Mouse (Mus musculus): ENCODE results near the gene Chmp4b. TPM values are rescaled to one million over a fixed set of nuclear protein-coding genes. Genes with fewer than 3 reads are reported as not detected.

The Chmp4b gene
- polyA plus RNA-seq, 1 experiment: 116 TPM

DNA sequence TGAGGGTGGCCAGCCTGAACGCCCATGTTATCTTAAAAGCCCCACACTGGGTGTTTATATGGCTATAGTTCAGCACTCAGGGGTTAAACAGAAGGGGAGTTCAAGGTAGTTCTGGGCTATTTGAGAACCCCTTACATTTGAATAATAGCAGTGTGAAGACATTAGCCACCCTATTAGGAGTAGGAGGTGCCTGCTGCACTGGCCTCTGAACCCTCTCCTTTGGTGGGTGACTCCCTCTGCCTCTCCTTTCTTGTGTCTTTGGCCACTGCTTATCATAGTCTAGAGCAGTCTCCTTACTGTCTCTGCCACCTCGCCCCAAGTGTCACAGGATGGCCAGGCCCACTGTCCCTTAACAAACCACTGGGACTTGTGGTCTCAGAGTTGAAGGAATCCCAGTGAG lies 28.8 kb downstream of the Chmp4b start:
- Histone ChIP-seq H3K9me3 (replicated peaks; ENCODE audit: control insufficient read depth, insufficient read depth, low read length, poor library complexity, severe bottlenecking) (no peaks in the 10 kb centered on the region), H3K9ac (ENCODE audit: low read depth, poor library complexity, severe bottlenecking) (no peak overlapping the region), H3K4me3 (ENCODE audit: low read depth, low read length) (no peak overlapping the region), H3K36me3 (ENCODE audit: control insufficient read depth, insufficient read depth, low read length, poor library complexity, severe bottlenecking) (no peaks in the 10 kb centered on the region), H3K4me1 (ENCODE audit: control insufficient read depth, insufficient read depth, low read length) (peaks cover 4% of the 10 kb centered on the region), H3K27ac (ENCODE audit: insufficient read depth, low read length) (no peak overlapping the region), H3K27me3 (ENCODE audit: control insufficient read depth, insufficient read depth, low read length, poor library complexity, severe bottlenecking) (no peaks in the 10 kb centered on the region)
- TF ChIP-seq CTCF (IDR thresholded peaks at IDR 0.05; ENCODE audit: low read depth, low read length) (no peak), EP300 (IDR thresholded peaks at IDR 0.05; ENCODE audit: insufficient read depth, low read depth, low read length) (no peak), POLR2A (IDR thresholded peaks at IDR 0.05; ENCODE audit: insufficient read depth, low read length) (no peak)

DNA sequence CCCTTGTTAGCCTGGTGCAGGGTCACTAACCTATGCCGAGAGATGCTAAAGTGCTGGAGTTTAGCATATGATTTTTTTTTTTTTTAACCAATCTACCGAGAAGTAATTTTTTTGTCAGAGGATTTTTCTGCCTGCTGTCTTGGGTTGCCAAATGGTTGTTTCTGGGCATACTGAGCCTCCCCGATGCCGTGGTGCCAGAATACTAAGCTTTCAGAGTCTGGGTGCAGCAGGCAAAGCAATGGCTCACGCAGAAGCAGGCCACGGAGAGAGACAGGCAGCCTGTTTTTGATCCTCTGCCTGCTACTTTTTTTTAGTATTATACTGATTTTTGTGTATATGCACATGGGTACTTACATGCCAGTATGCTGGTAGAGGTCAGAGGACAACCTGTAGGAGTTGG lies 29.4 kb downstream of the Chmp4b start:
- Histone ChIP-seq H3K9ac (ENCODE audit: low read depth, poor library complexity, severe bottlenecking) (no peak overlapping the region), H3K9me3 (replicated peaks; ENCODE audit: control insufficient read depth, insufficient read depth, low read length, poor library complexity, severe bottlenecking) (no peaks in the 10 kb centered on the region), H3K4me1 (ENCODE audit: control insufficient read depth, insufficient read depth, low read length) (peaks cover 4% of the 10 kb centered on the region), H3K27me3 (ENCODE audit: control insufficient read depth, insufficient read depth, low read length, poor library complexity, severe bottlenecking) (no peaks in the 10 kb centered on the region), H3K4me3 (ENCODE audit: low read depth, low read length) (no peak overlapping the region), H3K36me3 (ENCODE audit: control insufficient read depth, insufficient read depth, low read length, poor library complexity, severe bottlenecking) (no peaks in the 10 kb centered on the region), H3K27ac (ENCODE audit: insufficient read depth, low read length) (no peak overlapping the region)
- TF ChIP-seq POLR2A (IDR thresholded peaks at IDR 0.05; ENCODE audit: insufficient read depth, low read length) (no peak), EP300 (IDR thresholded peaks at IDR 0.05; ENCODE audit: insufficient read depth, low read depth, low read length) (no peak), CTCF (IDR thresholded peaks at IDR 0.05; ENCODE audit: low read depth, low read length) (no peak)

DNA sequence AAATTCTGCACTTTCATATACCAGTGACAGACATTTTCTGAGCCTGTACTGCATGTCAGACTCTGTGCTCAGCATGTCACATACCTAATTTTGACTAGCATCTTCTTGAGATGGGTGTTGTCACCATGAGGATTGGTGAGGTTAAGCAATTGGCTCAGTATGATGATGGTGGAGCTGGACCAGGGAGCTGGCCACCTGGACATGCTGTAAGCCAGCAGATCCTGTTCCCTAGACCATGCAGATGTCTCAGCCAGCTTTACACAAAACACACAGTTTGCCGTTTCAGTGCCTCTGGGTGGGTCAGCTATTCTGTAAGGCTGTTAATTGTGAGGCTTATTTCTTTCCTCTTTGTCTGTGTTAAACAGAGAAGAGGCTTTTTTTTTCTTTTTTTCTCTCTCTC lies 31.2 kb downstream of the Chmp4b start:
- Histone ChIP-seq H3K27ac (ENCODE audit: insufficient read depth, low read length) (no peak overlapping the region), H3K9me3 (replicated peaks; ENCODE audit: control insufficient read depth, insufficient read depth, low read length, poor library complexity, severe bottlenecking) (no peaks in the 10 kb centered on the region), H3K9ac (ENCODE audit: low read depth, poor library complexity, severe bottlenecking) (no peak overlapping the region), H3K27me3 (ENCODE audit: control insufficient read depth, insufficient read depth, low read length, poor library complexity, severe bottlenecking) (no peaks in the 10 kb centered on the region), H3K4me1 (ENCODE audit: control insufficient read depth, insufficient read depth, low read length) (peaks cover 4% of the 10 kb centered on the region), H3K36me3 (ENCODE audit: control insufficient read depth, insufficient read depth, low read length, poor library complexity, severe bottlenecking) (no peaks in the 10 kb centered on the region), H3K4me3 (ENCODE audit: low read depth, low read length) (no peak overlapping the region)
- TF ChIP-seq CTCF (IDR thresholded peaks at IDR 0.05; ENCODE audit: low read depth, low read length) (no peak), EP300 (IDR thresholded peaks at IDR 0.05; ENCODE audit: insufficient read depth, low read depth, low read length) (no peak), POLR2A (IDR thresholded peaks at IDR 0.05; ENCODE audit: insufficient read depth, low read length) (no peak)

DNA sequence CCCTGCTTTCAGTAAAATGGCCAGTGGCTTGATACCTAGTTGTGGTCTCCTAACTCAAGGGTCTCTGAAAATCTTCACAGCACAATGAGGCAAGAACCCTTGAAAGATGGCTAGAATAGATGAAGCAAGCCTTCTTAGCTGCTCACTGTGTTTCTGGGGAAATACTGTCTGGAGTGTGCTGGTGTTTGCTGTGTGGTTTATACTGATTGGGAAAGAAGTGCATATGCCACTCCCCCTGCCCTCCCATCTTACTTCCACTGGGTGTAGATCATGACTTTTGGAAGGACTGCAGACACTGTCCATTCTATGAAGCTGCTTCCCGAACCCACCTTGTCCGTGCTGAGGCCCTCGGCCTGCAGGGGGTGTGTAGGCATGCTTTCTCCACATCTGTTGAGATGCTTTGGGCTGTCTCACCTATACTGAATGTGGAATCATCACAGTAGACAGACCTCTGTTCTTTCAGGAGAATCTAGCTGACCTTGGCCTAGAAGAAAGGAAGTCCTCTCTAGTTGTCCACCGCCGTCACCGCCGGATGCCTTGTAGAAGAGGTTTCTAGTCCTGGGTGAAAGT lies 33.5 kb downstream of the Chmp4b start:
- Histone ChIP-seq H3K27me3 (ENCODE audit: control insufficient read depth, insufficient read depth, low read length, poor library complexity, severe bottlenecking) (no peaks in the 10 kb centered on the region), H3K9ac (ENCODE audit: low read depth, poor library complexity, severe bottlenecking) (no peak overlapping the region), H3K36me3 (ENCODE audit: control insufficient read depth, insufficient read depth, low read length, poor library complexity, severe bottlenecking) (no peaks in the 10 kb centered on the region; the same call in 1 of the 2 replicates), H3K4me1 (ENCODE audit: control insufficient read depth, insufficient read depth, low read length) (peaks cover 3% of the 10 kb centered on the region), H3K9me3 (replicated peaks; ENCODE audit: control insufficient read depth, insufficient read depth, low read length, poor library complexity, severe bottlenecking) (no peaks in the 10 kb centered on the region), H3K4me3 (ENCODE audit: low read depth, low read length) (no peak overlapping the region), H3K27ac (ENCODE audit: insufficient read depth, low read length) (no peak overlapping the region)
- TF ChIP-seq EP300 (IDR thresholded peaks at IDR 0.05; ENCODE audit: insufficient read depth, low read depth, low read length) (no peak), POLR2A (IDR thresholded peaks at IDR 0.05; ENCODE audit: insufficient read depth, low read length) (no peak), CTCF (IDR thresholded peaks at IDR 0.05; ENCODE audit: low read depth, low read length) (no peak)

DNA sequence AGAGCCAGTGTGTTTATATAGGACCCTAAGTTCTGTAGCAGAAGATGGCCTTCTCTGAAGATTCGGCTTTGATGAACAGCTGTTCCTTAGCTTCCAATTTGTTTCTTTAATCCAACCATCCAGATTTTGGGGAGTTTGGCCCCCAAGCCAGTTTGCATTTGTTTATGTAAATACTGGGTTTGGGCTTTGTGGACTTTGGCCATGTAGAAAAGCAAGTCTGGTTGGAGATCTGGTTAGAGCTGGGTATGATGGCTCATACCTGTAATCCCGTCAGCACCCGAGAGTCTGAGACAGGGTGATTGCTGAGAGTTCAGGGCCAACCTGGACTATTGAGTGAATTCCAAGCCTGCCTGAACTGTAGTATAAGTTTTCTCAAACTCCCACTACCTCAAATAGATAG lies 34.3 kb downstream of the Chmp4b start:
- TF ChIP-seq CTCF (IDR thresholded peaks at IDR 0.05; ENCODE audit: low read depth, low read length): no peak
- TF ChIP-seq EP300 (IDR thresholded peaks at IDR 0.05; ENCODE audit: insufficient read depth, low read depth, low read length): no peak
- TF ChIP-seq POLR2A (IDR thresholded peaks at IDR 0.05; ENCODE audit: insufficient read depth, low read length): no peak
- no peak overlapping the region for H3K27ac ChIP-seq (ENCODE audit: insufficient read depth, low read length)
- no peaks in the 10 kb centered on the region for H3K27me3 ChIP-seq (ENCODE audit: control insufficient read depth, insufficient read depth, low read length, poor library complexity, severe bottlenecking)
- no peaks in the 10 kb centered on the region for H3K9me3 ChIP-seq (replicated peaks; ENCODE audit: control insufficient read depth, insufficient read depth, low read length, poor library complexity, severe bottlenecking)
- no peak overlapping the region for H3K9ac ChIP-seq (ENCODE audit: low read depth, poor library complexity, severe bottlenecking)
- no peak overlapping the region for H3K4me3 ChIP-seq (ENCODE audit: low read depth, low read length)
- H3K36me3 ChIP-seq (ENCODE audit: control insufficient read depth, insufficient read depth, low read length, poor library complexity, severe bottlenecking): no peaks in the 10 kb centered on the region; the same call in 1 of the 2 replicates
- H3K4me1 ChIP-seq (ENCODE audit: control insufficient read depth, insufficient read depth, low read length): peaks cover 3% of the 10 kb centered on the region

DNA sequence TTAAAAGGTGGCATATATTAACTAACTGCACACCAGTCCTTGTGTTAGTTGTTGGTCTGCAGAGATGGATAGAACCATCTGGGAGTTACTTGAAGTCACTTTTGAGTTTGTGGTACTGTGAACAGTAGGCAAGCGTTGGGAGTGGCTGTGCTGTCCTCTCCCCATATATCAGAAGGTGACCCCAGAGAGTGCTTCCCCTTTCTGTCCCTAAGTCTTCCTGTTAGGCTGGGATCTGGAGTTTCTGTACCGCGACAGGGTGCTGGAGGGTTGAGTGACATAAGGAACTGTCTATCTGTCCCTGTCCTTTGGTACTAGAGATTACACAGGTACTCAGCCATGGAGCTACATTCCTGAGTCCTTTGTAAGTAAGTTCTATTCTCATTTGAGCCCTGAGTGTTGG lies 35.3 kb downstream of the Chmp4b start:
- Histone ChIP-seq H3K4me3 (ENCODE audit: low read depth, low read length) (no peak overlapping the region), H3K27ac (ENCODE audit: insufficient read depth, low read length) (no peak overlapping the region), H3K27me3 (ENCODE audit: control insufficient read depth, insufficient read depth, low read length, poor library complexity, severe bottlenecking) (no peaks in the 10 kb centered on the region), H3K36me3 (ENCODE audit: control insufficient read depth, insufficient read depth, low read length, poor library complexity, severe bottlenecking) (peaks cover 3% of the 10 kb centered on the region; the same call in 1 of the 2 replicates), H3K4me1 (ENCODE audit: control insufficient read depth, insufficient read depth, low read length) (peaks cover 3% of the 10 kb centered on the region), H3K9ac (ENCODE audit: low read depth, poor library complexity, severe bottlenecking) (no peak overlapping the region), H3K9me3 (replicated peaks; ENCODE audit: control insufficient read depth, insufficient read depth, low read length, poor library complexity, severe bottlenecking) (no peaks in the 10 kb centered on the region)
- no peak for TF ChIP-seq CTCF (IDR thresholded peaks at IDR 0.05; ENCODE audit: low read depth, low read length)
- no peak for TF ChIP-seq POLR2A (IDR thresholded peaks at IDR 0.05; ENCODE audit: insufficient read depth, low read length)
- TF ChIP-seq EP300 (IDR thresholded peaks at IDR 0.05; ENCODE audit: insufficient read depth, low read depth, low read length): no peak
